Mouse (Mus musculus): ENCODE data around the gene Drp2. TPM values are rescaled to one million over a fixed set of nuclear protein-coding genes. Genes with fewer than 3 reads are reported as not detected.

Gene Drp2
- polyA plus RNA-seq (2015; fragmentation: Nextera tagmentation; extraction: Ambion mirVana): 10.8 and 13.1 TPM in 2 replicates

DNA sequence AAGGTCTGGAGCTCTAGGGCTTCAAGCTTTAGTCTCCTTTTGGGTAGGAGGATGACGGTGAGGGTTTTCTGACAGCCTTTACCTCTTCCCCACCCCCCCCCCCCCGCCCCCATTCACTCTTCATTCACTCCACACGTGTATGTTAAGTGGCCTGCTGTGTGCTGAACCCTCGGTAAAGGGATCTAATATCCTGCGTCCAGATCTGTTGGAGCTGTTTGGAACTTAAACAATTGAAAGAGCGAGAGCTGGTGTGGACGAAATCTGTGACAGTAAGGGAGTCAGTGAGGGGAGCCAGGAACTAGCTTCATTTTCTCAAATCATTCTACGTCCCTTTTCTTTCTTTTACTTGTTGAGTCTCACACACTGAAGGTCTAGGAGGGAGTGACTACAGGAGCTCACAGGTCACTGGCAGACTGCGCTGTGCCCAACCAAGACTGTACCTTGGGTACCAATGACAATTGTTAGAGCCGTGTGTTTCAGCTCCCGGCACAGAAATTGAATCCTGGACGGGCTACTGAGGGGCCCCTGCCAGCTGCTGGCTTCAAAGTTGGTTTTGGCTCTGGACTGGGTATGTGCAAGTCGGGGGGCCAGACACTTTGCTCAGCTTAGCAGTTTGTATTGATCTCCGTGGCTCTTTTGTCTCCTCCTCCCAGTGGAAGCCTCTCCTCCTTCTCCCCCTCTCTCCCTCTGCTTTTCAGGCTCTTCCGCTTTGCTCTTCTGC, at the start of gene Drp2:
Gene Drp2, plus strand, starts transcription at position 689 of the 721 bp plus-strand sequence.
- no peaks in the 10 kb centered on the region for H3K36me3 ChIP-seq (ENCODE audit: poor library complexity, severe bottlenecking)
- peak within 1 kb of the TSS; percentile 40 for H3K4me3 ChIP-seq
- no peaks in the 10 kb centered on the region for H3K9me3 ChIP-seq (replicated peaks)
- H3K9ac ChIP-seq: peak within 1 kb of the TSS; percentile 60
- H3K27me3 ChIP-seq: no peaks in the 10 kb centered on the region
- H3K27ac ChIP-seq: peak within 1 kb of the TSS; percentile 68
- WGBS: 27% methylated on average over 13 of the region's 15 CpGs
- H3K4me2 ChIP-seq: peak within 1 kb of the TSS; percentile 59
- ATAC-seq: peak; percentile 72
- no peaks in the 10 kb centered on the region for H3K4me1 ChIP-seq

DNA sequence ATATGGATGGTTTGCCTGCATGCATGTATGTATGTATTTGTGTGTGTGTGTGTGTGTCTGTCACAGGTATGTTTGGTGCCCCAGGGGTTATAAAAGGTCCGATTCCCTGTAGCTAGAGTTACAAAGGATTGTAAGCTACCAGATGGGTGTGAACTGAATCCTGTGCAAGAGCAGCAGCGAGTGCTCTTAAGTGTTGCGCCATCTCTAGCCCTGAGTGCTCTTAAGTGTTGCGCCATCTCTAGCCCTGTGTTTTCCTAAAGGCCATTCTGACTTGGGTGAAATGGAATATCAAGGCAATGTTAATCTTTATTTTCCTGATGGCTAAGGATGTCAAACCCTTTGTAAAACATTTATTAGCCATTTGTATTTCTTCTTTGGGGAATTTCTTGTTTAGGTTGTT, 45.0 kb upstream of the Drp2 start:
- Histone ChIP-seq H3K4me3 (no peak overlapping the region), H3K27ac (no peak overlapping the region), H3K4me2 (no peak overlapping the region), H3K27me3 (no peaks in the 10 kb centered on the region), H3K9me3 (replicated peaks) (no peaks in the 10 kb centered on the region), H3K9ac (no peak overlapping the region), H3K4me1 (no peaks in the 10 kb centered on the region), H3K36me3 (ENCODE audit: poor library complexity, severe bottlenecking) (no peaks in the 10 kb centered on the region)
- ATAC-seq: no peak
- 79% methylated on average over 4 of the region's 4 CpGs for WGBS

DNA sequence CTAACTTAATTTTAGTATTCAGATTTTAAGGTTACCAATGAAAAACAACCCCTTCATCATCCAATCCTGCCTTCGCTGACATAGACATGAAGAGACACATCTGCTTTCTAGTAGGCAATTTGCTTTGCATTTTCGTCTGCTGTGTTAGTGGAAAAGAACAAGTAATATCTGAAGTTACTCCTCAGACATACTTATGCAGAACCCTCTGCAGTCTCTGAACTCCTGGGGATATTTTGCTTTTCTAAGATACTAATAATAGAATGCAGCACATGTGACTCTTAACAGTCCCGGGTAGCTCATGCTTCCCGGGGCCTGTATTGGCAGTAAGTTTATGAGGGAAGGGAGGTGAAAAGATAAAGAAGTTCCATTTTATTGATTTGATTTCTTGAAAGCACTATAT, 42.2 kb upstream of the Drp2 start:
- Histone ChIP-seq H3K4me2 (no peak overlapping the region), H3K27me3 (no peaks in the 10 kb centered on the region), H3K4me1 (no peaks in the 10 kb centered on the region), H3K4me3 (no peak overlapping the region), H3K9me3 (replicated peaks) (no peaks in the 10 kb centered on the region), H3K27ac (no peak overlapping the region), H3K36me3 (ENCODE audit: poor library complexity, severe bottlenecking) (no peaks in the 10 kb centered on the region), H3K9ac (no peak overlapping the region)
- 92% methylated on average over 4 of the region's 4 CpGs for WGBS
- ATAC-seq: no peak

DNA sequence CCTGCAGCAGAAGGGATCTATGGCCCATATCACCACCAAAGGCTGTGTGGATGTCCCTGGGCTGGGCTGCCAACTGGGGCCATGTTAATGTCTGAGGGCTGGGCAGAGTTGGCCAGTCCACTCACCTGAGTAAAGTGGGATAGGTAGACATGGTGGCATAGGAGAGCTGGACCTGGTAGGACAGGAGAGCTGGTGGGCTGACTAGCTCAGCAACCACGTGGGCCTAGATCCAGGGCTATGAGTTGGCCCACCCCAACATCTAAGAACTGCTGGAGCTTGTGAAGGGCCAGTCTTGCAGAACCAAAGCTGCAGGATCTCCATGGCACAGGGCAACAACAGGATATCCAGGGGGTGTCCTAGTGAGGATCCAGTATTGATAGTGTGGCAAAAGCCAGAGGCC, 38.9 kb upstream of the Drp2 start:
- H3K4me2 ChIP-seq: no peak overlapping the region
- H3K4me1 ChIP-seq: no peaks in the 10 kb centered on the region
- no peak overlapping the region for H3K27ac ChIP-seq
- H3K9me3 ChIP-seq (replicated peaks): no peaks in the 10 kb centered on the region
- no peaks in the 10 kb centered on the region for H3K27me3 ChIP-seq
- no peak overlapping the region for H3K9ac ChIP-seq
- ATAC-seq: no peak
- H3K4me3 ChIP-seq: no peak overlapping the region
- 63% methylated on average over 1 of the region's 1 CpGs for WGBS
- no peaks in the 10 kb centered on the region for H3K36me3 ChIP-seq (ENCODE audit: poor library complexity, severe bottlenecking)

DNA sequence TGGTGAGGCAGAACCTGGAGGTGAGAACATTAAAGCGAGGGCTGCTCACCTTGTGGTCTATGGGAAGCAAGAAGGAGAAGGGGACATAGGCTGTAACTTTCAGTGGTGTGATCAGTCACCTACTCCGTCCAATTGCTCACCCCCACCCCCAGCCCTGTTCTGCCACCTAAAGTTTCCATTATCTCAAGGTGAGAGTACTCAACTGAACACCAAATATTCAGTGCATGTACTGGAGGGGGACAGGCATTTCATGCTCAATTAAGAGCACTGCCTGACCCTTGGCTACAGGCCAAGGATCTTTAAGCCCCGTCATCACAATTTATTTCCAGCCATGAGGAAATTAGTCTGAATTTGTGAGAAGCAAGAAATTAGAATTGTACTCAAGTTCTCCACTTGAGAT, 37.8 kb upstream of the Drp2 start:
- H3K27me3 ChIP-seq: no peaks in the 10 kb centered on the region
- 83% methylated on average over 3 of the region's 3 CpGs for WGBS
- no peaks in the 10 kb centered on the region for H3K9me3 ChIP-seq (replicated peaks)
- H3K9ac ChIP-seq: no peak overlapping the region
- no peak overlapping the region for H3K4me3 ChIP-seq
- no peaks in the 10 kb centered on the region for H3K4me1 ChIP-seq
- H3K27ac ChIP-seq: no peak overlapping the region
- H3K4me2 ChIP-seq: no peak overlapping the region
- no peak for ATAC-seq
- no peaks in the 10 kb centered on the region for H3K36me3 ChIP-seq (ENCODE audit: poor library complexity, severe bottlenecking)

DNA sequence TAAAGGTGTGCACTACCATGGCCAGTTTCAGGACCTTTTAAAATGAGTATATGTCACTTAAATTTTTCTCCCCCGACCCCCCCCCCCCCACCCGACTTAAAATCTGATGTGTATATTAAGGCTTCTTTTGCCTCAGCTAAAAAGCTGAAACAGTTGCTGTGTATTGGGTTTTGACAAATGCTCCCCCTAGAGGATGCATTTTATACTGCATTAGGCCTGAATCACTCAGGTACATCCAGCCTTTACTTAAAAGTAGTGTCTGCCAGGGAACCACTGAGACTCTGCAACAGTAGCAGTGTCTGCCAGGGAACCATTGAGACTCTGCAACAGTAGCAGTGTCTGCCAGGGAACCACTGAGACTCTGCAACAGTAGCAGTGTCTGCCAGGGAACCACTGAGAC, 33.1 kb upstream of the Drp2 start:
- 4% methylated on average over 2 of the region's 2 CpGs for WGBS
- Histone ChIP-seq H3K4me1 (no peaks in the 10 kb centered on the region), H3K9me3 (replicated peaks) (no peaks in the 10 kb centered on the region), H3K27ac (no peak overlapping the region), H3K36me3 (ENCODE audit: poor library complexity, severe bottlenecking) (no peaks in the 10 kb centered on the region), H3K9ac (no peak overlapping the region), H3K4me2 (no peak overlapping the region), H3K27me3 (no peaks in the 10 kb centered on the region), H3K4me3 (no peak overlapping the region)
- ATAC-seq: no peak

DNA sequence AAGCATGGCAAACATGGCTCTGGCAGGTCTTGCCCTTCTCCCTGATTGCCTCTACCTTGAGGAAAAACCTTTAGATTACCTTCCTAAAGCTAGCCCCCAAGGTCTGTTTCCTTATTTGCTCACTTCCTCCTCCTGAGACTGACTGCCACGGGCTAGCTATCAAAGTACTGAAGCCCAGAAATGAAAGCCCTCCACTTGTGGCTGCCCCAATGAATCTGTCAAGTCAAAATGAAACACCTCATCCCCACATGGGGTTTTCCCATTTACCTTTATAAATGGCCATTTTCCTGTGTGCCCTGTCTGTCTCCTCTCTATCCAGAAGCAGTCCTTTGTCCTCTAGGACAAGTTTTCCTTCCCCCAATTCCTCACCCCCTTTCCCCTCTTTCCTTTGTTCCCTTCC, 30.2 kb upstream of the Drp2 start:
- Histone ChIP-seq H3K4me2 (no peak overlapping the region), H3K36me3 (ENCODE audit: poor library complexity, severe bottlenecking) (no peaks in the 10 kb centered on the region), H3K27ac (no peak overlapping the region), H3K9me3 (replicated peaks) (no peaks in the 10 kb centered on the region), H3K27me3 (no peaks in the 10 kb centered on the region), H3K4me3 (no peak overlapping the region), H3K9ac (no peak overlapping the region), H3K4me1 (no peaks in the 10 kb centered on the region)
- ATAC-seq: no peak
- 55% methylated on average over 1 of the region's 1 CpGs for WGBS

DNA sequence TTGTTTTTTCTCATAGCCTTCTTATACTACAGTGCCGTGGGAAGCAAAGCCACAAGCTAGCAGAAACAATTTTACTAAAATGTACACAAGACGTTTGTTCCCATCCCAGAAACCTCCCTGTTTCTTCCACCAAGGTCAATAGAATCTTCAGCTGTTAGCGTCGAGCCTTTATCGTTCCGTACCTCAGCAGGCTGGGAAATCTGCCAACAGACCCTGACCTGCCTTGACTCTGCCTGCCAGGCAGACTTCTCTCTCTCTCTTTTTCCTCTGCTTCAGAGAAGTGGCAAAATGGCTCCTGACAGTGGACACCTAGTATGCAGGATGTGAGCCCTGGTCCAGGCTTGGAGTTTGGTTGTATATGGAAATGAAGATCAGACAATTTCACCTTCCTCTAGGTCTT, 19.5 kb upstream of the Drp2 start:
- no peaks in the 10 kb centered on the region for H3K36me3 ChIP-seq (ENCODE audit: poor library complexity, severe bottlenecking)
- H3K4me2 ChIP-seq: no peak overlapping the region
- 81% methylated on average over 6 of the region's 6 CpGs for WGBS
- H3K9ac ChIP-seq: no peak overlapping the region
- no peaks in the 10 kb centered on the region for H3K9me3 ChIP-seq (replicated peaks)
- no peak for ATAC-seq
- H3K4me3 ChIP-seq: no peak overlapping the region
- no peaks in the 10 kb centered on the region for H3K27me3 ChIP-seq
- no peaks in the 10 kb centered on the region for H3K4me1 ChIP-seq
- H3K27ac ChIP-seq: no peak overlapping the region

DNA sequence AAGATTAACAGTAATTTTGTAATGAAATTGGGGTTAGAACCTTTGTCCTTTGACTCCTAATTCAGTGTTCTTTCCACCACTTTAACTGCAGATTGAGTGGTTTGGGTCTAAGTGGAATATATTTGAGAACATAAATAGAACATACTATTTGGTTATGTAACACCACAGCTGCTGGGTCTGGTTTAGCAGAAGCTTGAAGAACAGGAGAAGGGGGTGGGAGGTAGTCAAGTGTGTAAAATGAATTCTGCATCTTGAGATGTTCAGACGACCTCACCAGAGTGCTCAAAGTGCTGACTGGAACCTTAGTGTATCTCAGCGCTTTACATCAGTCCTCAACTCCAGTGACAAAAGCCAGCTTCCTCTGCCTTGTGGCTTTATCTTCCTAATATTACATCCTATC, 5.4 kb upstream of the Drp2 start:
- Histone ChIP-seq H3K9me3 (replicated peaks) (no peaks in the 10 kb centered on the region), H3K9ac (no peak overlapping the region), H3K4me2 (no peak overlapping the region), H3K27me3 (no peaks in the 10 kb centered on the region), H3K4me1 (no peaks in the 10 kb centered on the region), H3K4me3 (no peak overlapping the region), H3K27ac (no peak overlapping the region), H3K36me3 (ENCODE audit: poor library complexity, severe bottlenecking) (no peaks in the 10 kb centered on the region)
- no peak for ATAC-seq
- WGBS: 69% methylated on average over 2 of the region's 2 CpGs

DNA sequence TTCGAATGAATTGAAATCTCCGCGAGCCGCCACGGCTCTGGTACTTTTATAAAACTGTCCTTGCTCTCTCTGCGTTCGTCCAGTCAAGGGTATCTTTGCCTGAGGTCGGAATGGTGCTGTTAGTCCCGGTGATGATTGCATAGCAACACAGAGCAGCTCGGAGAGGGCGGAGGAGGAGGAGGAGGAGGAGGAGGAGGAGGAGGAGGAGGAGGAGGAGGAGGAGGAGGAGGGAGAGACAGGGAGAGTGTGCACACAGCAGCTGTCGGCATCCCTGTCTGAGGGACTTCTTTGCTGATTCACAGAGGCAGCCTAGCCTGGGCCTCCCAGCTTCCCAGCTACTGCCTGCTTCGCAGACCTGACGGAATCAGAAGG, 219 bp downstream of the Drp2 start:
- WGBS: 17% methylated on average over 12 of the region's 14 CpGs
- H3K9me3 ChIP-seq (replicated peaks): no peaks in the 10 kb centered on the region

DNA sequence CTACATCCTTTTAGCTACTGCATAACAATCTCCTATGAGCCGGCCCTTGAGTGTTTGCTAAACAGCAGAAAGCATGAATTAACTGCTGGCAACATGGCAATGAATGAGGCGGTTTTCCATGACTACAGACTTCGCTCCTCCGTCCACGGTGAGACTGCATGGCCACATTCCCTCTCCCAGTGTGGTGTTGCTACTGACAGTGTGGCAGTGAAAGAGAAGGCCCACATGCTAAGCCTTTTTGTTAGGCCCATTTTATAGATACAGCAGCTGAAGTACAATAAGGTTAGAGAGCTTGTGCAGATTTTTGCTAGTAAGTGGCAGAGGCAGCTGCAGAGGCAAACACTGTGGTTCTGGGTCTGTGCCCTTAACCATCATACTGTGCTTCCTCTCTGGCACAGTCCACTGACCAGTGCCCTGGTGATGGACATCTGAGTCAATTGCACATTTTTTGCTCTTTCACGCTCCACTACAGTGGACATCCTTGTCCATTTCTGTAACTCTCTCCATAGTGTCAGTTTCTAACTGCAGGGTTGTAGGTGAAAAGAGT, 5.1 kb downstream of the Drp2 start:
- no peaks in the 10 kb centered on the region for H3K4me1 ChIP-seq
- H3K4me2 ChIP-seq: no peak overlapping the region
- no peak overlapping the region for H3K4me3 ChIP-seq
- 78% methylated on average over 6 of the region's 6 CpGs for WGBS
- H3K9me3 ChIP-seq (replicated peaks): no peaks in the 10 kb centered on the region
- ATAC-seq: no peak
- no peaks in the 10 kb centered on the region for H3K27me3 ChIP-seq
- no peak overlapping the region for H3K9ac ChIP-seq
- H3K36me3 ChIP-seq (ENCODE audit: poor library complexity, severe bottlenecking): no peaks in the 10 kb centered on the region
- H3K27ac ChIP-seq: no peak overlapping the region

More for the DNA sequence above, 219 bp downstream of the Drp2 start:
- peak overlapping the region; percentile 59 for H3K4me2 ChIP-seq
- H3K36me3 ChIP-seq (ENCODE audit: poor library complexity, severe bottlenecking): no peaks in the 10 kb centered on the region
- no peaks in the 10 kb centered on the region for H3K4me1 ChIP-seq
- H3K9ac ChIP-seq: peak overlapping the region; percentile 60
- H3K4me3 ChIP-seq: peak overlapping the region; percentile 40
- no peaks in the 10 kb centered on the region for H3K27me3 ChIP-seq
- peak; percentile 86 for ATAC-seq
- H3K27ac ChIP-seq: peak overlapping the region; percentile 68

DNA sequence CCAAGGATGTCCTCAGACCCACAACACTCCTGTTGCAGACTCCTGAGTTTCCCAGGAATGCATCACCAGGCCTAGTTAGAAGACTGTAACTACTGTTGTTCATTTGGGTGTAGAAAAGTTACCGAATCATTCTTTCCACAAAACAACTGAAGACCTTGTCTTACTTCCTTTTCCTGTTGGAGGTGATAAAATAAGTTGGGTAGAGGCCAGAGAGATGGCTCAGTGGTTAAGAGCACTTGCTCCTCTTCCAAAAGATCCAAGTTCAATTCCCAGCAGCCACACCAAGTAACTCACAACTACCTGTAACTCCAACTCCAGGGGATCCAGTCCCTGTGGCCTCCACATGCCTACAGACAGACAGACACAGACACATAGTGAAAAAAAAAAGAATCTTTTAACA, 7.7 kb downstream of the Drp2 start:
- Histone ChIP-seq H3K4me1 (no peaks in the 10 kb centered on the region), H3K9ac (no peak overlapping the region), H3K36me3 (ENCODE audit: poor library complexity, severe bottlenecking) (no peaks in the 10 kb centered on the region), H3K27ac (no peak overlapping the region), H3K4me2 (no peak overlapping the region), H3K4me3 (no peak overlapping the region), H3K27me3 (no peaks in the 10 kb centered on the region), H3K9me3 (replicated peaks) (peaks cover 2% of the 10 kb centered on the region; the same call in 1 of the 2 replicates)
- 79% methylated on average over 1 of the region's 1 CpGs for WGBS
- ATAC-seq: no peak

DNA sequence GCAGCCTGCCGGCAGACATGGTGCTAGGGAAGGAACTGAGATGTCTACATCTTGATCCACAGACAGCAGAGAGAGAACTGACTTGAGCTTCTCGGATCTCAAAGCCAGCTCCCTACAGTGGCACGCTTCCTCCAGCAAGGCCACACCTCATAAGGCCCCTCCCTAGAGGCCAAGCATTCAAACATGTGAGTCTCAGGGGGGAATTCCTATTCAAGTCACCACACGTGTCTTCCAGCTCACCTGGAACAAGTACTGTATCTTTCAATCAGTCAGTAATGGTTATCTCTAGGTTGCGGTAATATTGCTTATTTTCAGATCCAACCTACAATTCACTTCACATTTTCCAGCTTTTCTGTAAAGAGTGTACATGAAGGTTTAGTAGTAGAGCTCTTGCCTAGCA, 15.7 kb downstream of the Drp2 start:
- no peaks in the 10 kb centered on the region for H3K27me3 ChIP-seq
- ATAC-seq: no peak
- no peak overlapping the region for H3K9ac ChIP-seq
- peaks cover 4% of the 10 kb centered on the region; the same call in 1 of the 2 replicates for H3K9me3 ChIP-seq (replicated peaks)
- H3K27ac ChIP-seq: no peak overlapping the region
- 86% methylated on average over 5 of the region's 5 CpGs for WGBS
- H3K4me1 ChIP-seq: no peaks in the 10 kb centered on the region
- no peaks in the 10 kb centered on the region for H3K36me3 ChIP-seq (ENCODE audit: poor library complexity, severe bottlenecking)
- H3K4me2 ChIP-seq: no peak overlapping the region
- H3K4me3 ChIP-seq: no peak overlapping the region
